Mouse (Mus musculus) heart, embryonic 16.5 days (tissue): Measurements from ENCODE around the gene Dync2h1. TPM values are rescaled to one million over a fixed set of nuclear protein-coding genes. Genes with fewer than 3 reads are reported as not detected.
"Not testable (repeated sequence)": the region's sequence is repeated elsewhere in the genome, so short reads cannot be mapped to it uniquely, and the experiment has no call there.

Experiments
- ATAC-seq: fragments of 200-750 bp; cut with Nextera tagmentation; replicated peaks from 2 replicates; pipeline ENCODE4 v1.8.0; 2017; ENCODE audit warnings: moderate number of reproducible peaks; ENCODE audit not compliant: insufficient read depth, low FRiP score; ENCODE audit errors: extremely low read depth
- H3K27ac ChIP-seq: fragments of 300-500 bp; sonication (generic); 2 replicates; pipeline ENCODE4 v1.5.1; 2014; ENCODE audit warnings: mild to moderate bottlenecking, low read length, control low read depth, moderate library complexity
- H3K27me3 ChIP-seq: fragments of 300-500 bp; sonication (generic); 2 replicates; pipeline ENCODE4 v1.6.1; 2014; ENCODE audit warnings: low read length, mixed read lengths; ENCODE audit not compliant: control insufficient read depth, insufficient read depth
- H3K36me3 ChIP-seq: fragments of 300-500 bp; sonication (generic); 2 replicates; pipeline ENCODE4 v1.6.1; 2014; ENCODE audit not compliant: control insufficient read depth, insufficient read depth
- H3K4me1 ChIP-seq: fragments of 300-500 bp; sonication (generic); 2 replicates; pipeline ENCODE4 v1.6.1; 2014; ENCODE audit warnings: low read length, mixed read lengths; ENCODE audit not compliant: control insufficient read depth, insufficient read depth
- H3K4me2 ChIP-seq: fragments of 300-500 bp; sonication (generic); 2 replicates; pipeline ENCODE4 v1.6.1; 2014; ENCODE audit warnings: low read depth, mild to moderate bottlenecking, control low read depth, low read length
- H3K4me3 ChIP-seq: fragments of 300-500 bp; sonication (generic); 2 replicates; pipeline ENCODE4 v1.5.1; 2014; ENCODE audit warnings: mild to moderate bottlenecking, control low read depth, low read length
- H3K9ac ChIP-seq: fragments of 300-500 bp; sonication (generic); 2 replicates; pipeline ENCODE4 v1.6.1; 2014; ENCODE audit warnings: low read length, control low read depth
- H3K9me3 ChIP-seq: fragments of 300-500 bp; sonication (generic); replicated peaks from 2 replicates; pipeline ENCODE4 v1.6.1; 2016; ENCODE audit warnings: low read length; ENCODE audit not compliant: control insufficient read depth
- WGBS: fragments of 180-500 bp; shearing (Covaris S2); extraction: QIAGEN DNeasy Blood & Tissue Kit; methylation state at CpG from one replicate; pipeline ENCODE4 v1.1.7; 2014; 5-methylcytosine and 5-hydroxymethylcytosine counted together
- polyA plus RNA-seq: library from polyadenylated mRNA; unstranded; fragments of >200 nt; fragmentation: Nextera tagmentation; extraction: Ambion mirVana; gene quantifications from 2 replicates; pipeline ENCODE4 v1.2.1, GENCODE M21; 2015

Dync2h1 gene
- polyA plus RNA-seq, 1 experiment from 2014 or later = 6.2 TPM

- ATAC-seq = no peak
Measured at GRCm38 (mm10) chr9:6994275-6994674, 190.0 kb downstream of the Dync2h1 start.

GRCm38 (mm10) chr9:6988893-6989685 is 195.2 kb downstream of the Dync2h1 start:
- no peak overlapping the region for H3K9ac ChIP-seq
- H3K27ac ChIP-seq = no peak overlapping the region
- no peak overlapping the region for H3K4me2 ChIP-seq
- WGBS = 85% methylated on average over 3 of the region's 3 CpGs
- no peaks in the 10 kb centered on the region for H3K4me1 ChIP-seq
- 0 out of 2 replicates have a peak, but pooled peaks cover 2% of the 10 kb centered on the region for H3K36me3 ChIP-seq
- no peak for ATAC-seq
- no peaks in the 10 kb centered on the region for H3K9me3 ChIP-seq
- H3K4me3 ChIP-seq = no peak overlapping the region
- no peaks in the 10 kb centered on the region for H3K27me3 ChIP-seq

More at GRCm38 (mm10) chr9:6994275-6994674, 190.0 kb downstream of the Dync2h1 start:
- H3K4me1 ChIP-seq = no peaks in the 10 kb centered on the region
- no peaks in the 10 kb centered on the region for H3K9me3 ChIP-seq
- H3K9ac ChIP-seq = no peak overlapping the region
- no peak overlapping the region for H3K27ac ChIP-seq
- no peak overlapping the region for H3K4me2 ChIP-seq
- H3K4me3 ChIP-seq = no peak overlapping the region
- no peaks in the 10 kb centered on the region for H3K27me3 ChIP-seq
- H3K36me3 ChIP-seq = 0 out of 2 replicates have a peak, but pooled peaks cover 2% of the 10 kb centered on the region

GRCm38 (mm10) chr9:6986161-6986560 is 198.1 kb downstream of the Dync2h1 start:
- Histone ChIP-seq H3K27me3 (no peaks in the 10 kb centered on the region), H3K4me1 (no peaks in the 10 kb centered on the region), H3K4me3 (no peak overlapping the region), H3K4me2 (no peak overlapping the region), H3K9me3 (no peaks in the 10 kb centered on the region), H3K27ac (no peak overlapping the region), H3K9ac (no peak overlapping the region), H3K36me3 (no peaks in the 10 kb centered on the region)
- no peak for ATAC-seq
- 75% methylated on average over 3 of the region's 3 CpGs for WGBS

GRCm38 (mm10) chr9:6969171-6969570 is 215.1 kb downstream of the Dync2h1 start:
- H3K4me3 ChIP-seq = no peak overlapping the region
- no peak for ATAC-seq
- no peaks in the 10 kb centered on the region for H3K36me3 ChIP-seq
- no peaks in the 10 kb centered on the region for H3K4me1 ChIP-seq
- no peak overlapping the region for H3K9ac ChIP-seq
- H3K27ac ChIP-seq = no peak overlapping the region
- no peaks in the 10 kb centered on the region for H3K9me3 ChIP-seq
- H3K4me2 ChIP-seq = no peak overlapping the region
- 44% methylated on average over 2 of the region's 2 CpGs for WGBS
- no peaks in the 10 kb centered on the region for H3K27me3 ChIP-seq

- 84% methylated on average over 3 of the region's 3 CpGs for WGBS
Measured at GRCm38 (mm10) chr9:6965006-6965405, 219.2 kb downstream of the Dync2h1 start.

GRCm38 (mm10) chr9:6958311-6958710 is 225.9 kb downstream of the Dync2h1 start:
- no peaks in the 10 kb centered on the region for H3K36me3 ChIP-seq
- no peak overlapping the region for H3K4me2 ChIP-seq
- no peaks in the 10 kb centered on the region for H3K4me1 ChIP-seq
- H3K4me3 ChIP-seq = no peak overlapping the region
- H3K9me3 ChIP-seq = no peaks in the 10 kb centered on the region
- H3K27ac ChIP-seq = no peak overlapping the region
- no peak overlapping the region for H3K9ac ChIP-seq
- no peaks in the 10 kb centered on the region for H3K27me3 ChIP-seq
- WGBS = 72% methylated on average over 2 of the region's 2 CpGs
- ATAC-seq = no peak

More at GRCm38 (mm10) chr9:6965006-6965405, 219.2 kb downstream of the Dync2h1 start:
- no peaks in the 10 kb centered on the region for H3K36me3 ChIP-seq
- no peak overlapping the region for H3K4me3 ChIP-seq
- H3K9ac ChIP-seq = no peak overlapping the region
- H3K4me2 ChIP-seq = no peak overlapping the region
- no peak overlapping the region for H3K27ac ChIP-seq
- no peaks in the 10 kb centered on the region for H3K27me3 ChIP-seq
- no peaks in the 10 kb centered on the region for H3K9me3 ChIP-seq
- ATAC-seq = no peak
- no peaks in the 10 kb centered on the region for H3K4me1 ChIP-seq

- ATAC-seq = no peak
- H3K36me3 ChIP-seq = no peaks in the 10 kb centered on the region
- 29% methylated on average over 1 of the region's 1 CpGs for WGBS
- H3K4me3 ChIP-seq = no peak overlapping the region
- no peak overlapping the region for H3K9ac ChIP-seq
- no peak overlapping the region for H3K4me2 ChIP-seq
- H3K27me3 ChIP-seq = no peaks in the 10 kb centered on the region
- no peak overlapping the region for H3K27ac ChIP-seq
- no peaks in the 10 kb centered on the region for H3K9me3 ChIP-seq
- no peaks in the 10 kb centered on the region for H3K4me1 ChIP-seq
Measured at GRCm38 (mm10) chr9:6927399-6928035, 256.7 kb downstream of the Dync2h1 start.

- no peaks in the 10 kb centered on the region for H3K36me3 ChIP-seq
- no peak overlapping the region for H3K9ac ChIP-seq
- H3K9me3 ChIP-seq = no peaks in the 10 kb centered on the region
- ATAC-seq = no peak
- H3K27ac ChIP-seq = no peak overlapping the region
- H3K4me1 ChIP-seq = no peaks in the 10 kb centered on the region
- H3K4me2 ChIP-seq = no peak overlapping the region
- no peaks in the 10 kb centered on the region for H3K27me3 ChIP-seq
- WGBS = 94% methylated on average over 1 of the region's 1 CpGs
- H3K4me3 ChIP-seq = no peak overlapping the region
Measured at GRCm38 (mm10) chr9:6913471-6913870, 270.8 kb downstream of the Dync2h1 start.

- not testable (repeated sequence) for H3K9ac ChIP-seq, H3K4me3 ChIP-seq, H3K4me2 ChIP-seq, H3K9me3 ChIP-seq, H3K36me3 ChIP-seq, ATAC-seq, H3K4me1 ChIP-seq, H3K27ac ChIP-seq, H3K27me3 ChIP-seq
- WGBS = 44% methylated on average over 4 of the region's 4 CpGs
Measured at GRCm38 (mm10) chr9:6910537-6910936, 273.7 kb downstream of the Dync2h1 start.
